In the genomic region with DNA sequence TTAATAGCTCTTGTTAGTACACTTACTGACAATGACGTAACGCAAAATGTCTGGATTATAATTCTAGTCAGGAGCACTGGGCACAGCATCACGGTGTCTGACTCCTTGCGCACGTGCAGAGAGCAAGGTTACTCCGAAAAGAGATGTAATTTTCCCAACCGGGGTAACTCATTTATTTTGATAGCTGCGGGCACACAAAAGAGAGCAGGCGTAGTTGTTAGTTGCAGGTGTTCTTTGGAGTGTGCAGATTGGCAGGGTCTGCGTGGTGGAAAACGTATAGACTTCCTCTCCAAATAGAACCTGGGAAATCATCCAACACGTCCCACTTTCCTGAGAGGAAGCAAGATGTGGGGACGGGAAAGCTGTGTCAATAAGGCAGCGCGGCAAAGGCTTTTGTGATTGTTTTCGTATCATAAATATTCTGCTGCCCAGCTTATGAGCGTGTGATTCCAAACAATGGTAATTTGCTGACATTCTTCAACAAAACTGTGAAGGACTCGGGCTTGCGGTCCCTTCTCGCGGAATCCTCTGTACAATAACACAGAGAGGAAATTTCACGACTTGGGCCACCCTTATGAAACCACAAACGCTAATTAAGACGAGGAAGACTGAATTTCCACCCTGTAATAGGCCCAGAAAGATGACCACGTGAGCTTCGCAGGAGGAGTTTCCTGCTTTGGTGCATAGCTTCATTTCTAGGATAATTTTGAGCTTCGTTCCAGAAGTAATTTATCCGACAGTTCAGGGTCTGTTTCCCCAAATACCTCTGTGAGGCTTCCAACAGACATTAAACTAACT, we compare ENCODE assay signal across 9 mouse cellular contexts.
DNase-seq lines count a peak whose midpoint lies in the region; ATAC-seq and TF ChIP-seq lines count a peak whose summit lies in the region.
"Had no signal": no experiment of that assay in that cellular context is flagged by ENCODE, and none has a peak within 500 bp of the region (broad histone marks: within the 10 kb centered on the region; RNA-seq: fewer than 3 reads in every experiment).

No protein-coding gene starts in this region.

- H3K27me3 ChIP-seq in heart, embryonic 15.5 days: no peaks in the 10 kb centered on the region
- H3K27me3 ChIP-seq in midbrain, embryonic 14.5 days (ENCODE audit: control insufficient read depth, insufficient read depth, low read length): no peaks in the 10 kb centered on the region
- H3K27me3 ChIP-seq: liver, embryonic 15.5 days had no signal

- H3K4me2 ChIP-seq in heart, embryonic 15.5 days: peak overlapping the region; percentile 14; the same call in 1 of the 2 replicates
- peak overlapping the region; percentile 21 for H3K4me2 ChIP-seq in midbrain, embryonic 14.5 days (ENCODE audit: low read length)
- H3K4me2 ChIP-seq: liver, embryonic 15.5 days had no signal

- H3K4me3 ChIP-seq in heart, embryonic 15.5 days: no peak overlapping the region
- H3K4me3 ChIP-seq in midbrain, embryonic 14.5 days (replicated peaks; ENCODE audit: low read depth, low read length): no peak overlapping the region
- H3K4me3 ChIP-seq: liver, embryonic 15.5 days had no signal

- H3K4me1 ChIP-seq in heart, embryonic 15.5 days (replicated peaks): 0 out of 2 replicates have a peak, but pooled peaks cover 5% of the 10 kb centered on the region
- H3K4me1 ChIP-seq in midbrain, embryonic 14.5 days (ENCODE audit: control insufficient read depth, insufficient read depth, low read length): no peaks in the 10 kb centered on the region
- H3K4me1 ChIP-seq: liver, embryonic 15.5 days had no signal

- TF ChIP-seq POLR2A in brain, embryonic 14.5 days (IDR thresholded peaks at IDR 0.05; ENCODE audit: borderline replicate concordance, extremely low read depth, insufficient read depth, insufficient read length, poor library complexity, severe bottlenecking): no peak

- H3K9me3 ChIP-seq in heart, embryonic 15.5 days (replicated peaks): no peaks in the 10 kb centered on the region
- H3K9me3 ChIP-seq in midbrain, embryonic 14.5 days (ENCODE audit: control insufficient read depth, low read length): no peaks in the 10 kb centered on the region
- H3K9me3 ChIP-seq: liver, embryonic 15.5 days had no signal

- DNase-seq in embryo, embryonic 11 days: peak; percentile 26
- no peak for DNase-seq in embryo, embryonic 9.5 days (ENCODE audit: extremely low spot score)
- peak; percentile 82 for DNase-seq in brain, embryonic 14.5 days (ENCODE audit: low read depth)
- DNase-seq in kidney, postnatal 4 days: peak; percentile 25 to 40
- DNase-seq in midbrain, embryonic 14.5 days: peak; percentile 51
- no peak for DNase-seq in spleen, adult 18-20 months
- no peak for DNase-seq in cerebellum, adult 9-11 months

- peak; percentile 59; the same call in 1 of the 2 replicates for ATAC-seq in heart, embryonic 15.5 days (replicated peaks; ENCODE audit: insufficient number of reproducible peaks, insufficient read depth, low FRiP score, low read depth)
- ATAC-seq in midbrain, embryonic 14.5 days (ENCODE audit: low FRiP score, low TSS enrichment): no peak

- 65% methylated on average over 28 of the region's 28 CpGs for WGBS in heart, embryonic 15.5 days
- 68% methylated on average over 28 of the region's 28 CpGs for WGBS in midbrain, embryonic 14.5 days

- peak overlapping the region; percentile 76 for H3K27ac ChIP-seq in heart, embryonic 15.5 days
- H3K27ac ChIP-seq in midbrain, embryonic 14.5 days (replicated peaks; ENCODE audit: low read depth, low read length): 0 out of 2 replicates have a peak overlapping the region, but pooled peaks have one; percentile 6
- H3K27ac ChIP-seq: liver, embryonic 15.5 days had no signal

- H3K9ac ChIP-seq in heart, embryonic 15.5 days: no peak overlapping the region
- H3K9ac ChIP-seq in midbrain, embryonic 14.5 days (replicated peaks; ENCODE audit: low read length): no peak overlapping the region
- H3K9ac ChIP-seq: liver, embryonic 15.5 days had no signal

- H3K36me3 ChIP-seq in heart, embryonic 15.5 days: no peaks in the 10 kb centered on the region
- no peaks in the 10 kb centered on the region for H3K36me3 ChIP-seq in midbrain, embryonic 14.5 days (ENCODE audit: control insufficient read depth, insufficient read depth, low read length)
- H3K36me3 ChIP-seq: liver, embryonic 15.5 days had no signal

- TF ChIP-seq CTCF in brain, embryonic 14.5 days (IDR thresholded peaks at IDR 0.05; ENCODE audit: borderline replicate concordance, extremely low read depth, insufficient read depth, insufficient read length): no peak

Comparison
In these comparisons a context has a peak if more than half of its experiments do, and no peak if none do; other contexts are left out.
1. DNase-seq: peak in embryo, embryonic 11 days (single experiment), brain, embryonic 14.5 days (single experiment), kidney, postnatal 4 days (2 of 2) and midbrain, embryonic 14.5 days (single experiment); none in embryo, embryonic 9.5 days (single experiment), spleen, adult 18-20 months (0 of 2) and cerebellum, adult 9-11 months (single experiment).